Mouse (Mus musculus): Measurements from ENCODE around the gene Mdga1.

The Mdga1 gene

DNA sequence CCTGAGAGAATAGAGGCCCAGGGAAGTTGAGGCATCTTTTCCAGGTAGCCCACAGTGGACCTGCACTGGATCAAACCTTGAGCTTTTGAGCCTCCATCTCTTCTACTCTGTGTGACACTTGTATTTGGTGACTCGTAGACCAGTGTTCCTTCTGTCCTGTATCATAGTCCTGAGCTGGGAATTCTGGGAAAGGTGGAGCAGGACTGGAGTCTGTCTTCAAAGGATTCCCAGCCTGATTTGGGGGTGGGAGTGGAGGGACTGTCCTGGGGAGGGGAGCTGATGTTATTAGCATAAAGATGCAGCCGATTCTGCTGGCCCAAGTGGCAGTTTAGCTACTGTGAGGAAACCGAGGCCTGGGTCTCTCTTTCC is 50.4 kb downstream of the Mdga1 start:
- no peak for DNase-seq (ENCODE audit: low read depth)

DNA sequence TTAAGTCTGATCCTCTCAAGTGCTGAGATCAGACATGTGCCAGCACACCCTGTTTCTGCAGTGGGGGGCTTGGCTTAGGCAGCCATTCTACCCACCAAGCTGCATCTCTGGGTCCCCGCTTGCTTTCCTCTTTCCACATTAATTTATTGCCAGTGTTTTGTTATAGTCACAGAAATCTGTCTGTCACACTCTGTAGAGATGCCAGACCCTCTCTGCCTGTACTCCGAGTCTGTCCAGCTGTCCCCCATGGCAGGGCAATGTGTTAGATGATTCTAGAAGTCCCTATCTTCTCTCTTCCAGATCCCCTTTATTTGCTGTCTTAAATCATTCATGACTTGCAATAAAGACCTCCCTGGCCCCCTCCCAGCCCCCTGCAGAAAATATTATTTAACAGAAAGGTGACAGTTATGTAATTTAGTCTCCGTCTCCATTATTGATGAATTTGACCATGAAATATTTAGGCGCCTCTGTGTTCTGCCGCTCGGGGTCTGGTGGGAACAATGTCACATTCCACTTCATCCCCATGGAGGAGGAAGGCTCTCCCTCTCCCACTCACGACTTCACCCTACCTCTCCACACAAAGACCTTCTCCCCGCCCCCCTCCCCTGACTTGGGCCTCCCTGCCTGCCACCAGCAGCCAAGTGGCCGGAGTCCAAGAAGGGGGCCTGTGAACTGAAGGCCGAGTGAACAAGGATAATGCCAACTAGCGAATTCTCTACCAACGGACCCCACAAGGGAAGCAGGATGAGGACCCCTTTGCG is 50.9 kb downstream of the Mdga1 start:
- no peak for DNase-seq (ENCODE audit: low read depth)

DNA sequence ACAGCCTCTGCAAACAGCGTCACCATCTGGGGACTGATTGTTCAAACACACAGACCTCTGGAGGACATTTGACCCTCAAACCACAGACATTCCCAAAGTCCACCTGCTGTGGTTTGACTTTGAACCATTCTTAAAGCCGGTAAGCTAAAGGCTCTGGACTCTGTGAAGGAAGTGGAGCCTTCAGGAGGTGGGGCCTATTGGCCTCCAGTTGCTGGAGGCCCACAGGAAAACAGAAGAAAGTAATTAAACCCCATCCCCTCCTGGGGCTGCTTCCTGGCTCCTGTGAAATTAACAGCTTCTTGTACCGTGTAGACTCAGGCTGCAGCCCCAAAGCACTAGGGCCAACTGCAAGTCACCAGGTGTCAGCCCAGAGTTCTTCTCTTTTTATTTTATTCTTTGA is 52.9 kb downstream of the Mdga1 start:
- no peak for DNase-seq (ENCODE audit: low read depth)

GRCm38 (mm10) chr17:29915820-29916219 is 54.1 kb downstream of the Mdga1 start:
- no peak for DNase-seq (ENCODE audit: low read depth)

- no peak for DNase-seq (ENCODE audit: low read depth)
These were observed 56.5 kb downstream of the Mdga1 start for GRCm38 (mm10) chr17:29913301-29913965.

- DNase-seq (ENCODE audit: low read depth): no peak
These were observed 57.2 kb downstream of the Mdga1 start for GRCm38 (mm10) chr17:29912733-29913132.

- DNase-seq (ENCODE audit: low read depth): no peak
These were observed 60.9 kb downstream of the Mdga1 start for GRCm38 (mm10) chr17:29909031-29909430.

DNA sequence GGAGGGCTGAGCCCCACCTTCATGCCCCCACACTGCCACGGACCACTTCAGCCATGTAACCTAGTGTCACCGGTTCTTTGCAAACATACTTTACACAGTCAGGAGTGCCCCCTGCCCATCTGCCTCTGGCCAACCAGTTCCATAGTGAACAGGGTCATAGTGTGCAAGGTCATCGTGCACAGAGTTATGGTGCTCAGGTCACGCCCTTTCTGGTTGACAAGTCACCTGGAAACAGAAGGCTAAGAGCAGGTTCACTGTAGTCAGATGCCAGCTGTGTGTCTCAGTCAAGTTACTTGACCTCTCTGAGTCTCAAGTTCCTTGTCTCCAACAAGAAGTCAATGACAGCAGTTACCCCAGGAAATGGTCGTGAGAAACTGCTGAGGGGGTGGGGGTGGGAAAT is 65.2 kb downstream of the Mdga1 start:
- no peak for DNase-seq (ENCODE audit: low read depth)

DNA sequence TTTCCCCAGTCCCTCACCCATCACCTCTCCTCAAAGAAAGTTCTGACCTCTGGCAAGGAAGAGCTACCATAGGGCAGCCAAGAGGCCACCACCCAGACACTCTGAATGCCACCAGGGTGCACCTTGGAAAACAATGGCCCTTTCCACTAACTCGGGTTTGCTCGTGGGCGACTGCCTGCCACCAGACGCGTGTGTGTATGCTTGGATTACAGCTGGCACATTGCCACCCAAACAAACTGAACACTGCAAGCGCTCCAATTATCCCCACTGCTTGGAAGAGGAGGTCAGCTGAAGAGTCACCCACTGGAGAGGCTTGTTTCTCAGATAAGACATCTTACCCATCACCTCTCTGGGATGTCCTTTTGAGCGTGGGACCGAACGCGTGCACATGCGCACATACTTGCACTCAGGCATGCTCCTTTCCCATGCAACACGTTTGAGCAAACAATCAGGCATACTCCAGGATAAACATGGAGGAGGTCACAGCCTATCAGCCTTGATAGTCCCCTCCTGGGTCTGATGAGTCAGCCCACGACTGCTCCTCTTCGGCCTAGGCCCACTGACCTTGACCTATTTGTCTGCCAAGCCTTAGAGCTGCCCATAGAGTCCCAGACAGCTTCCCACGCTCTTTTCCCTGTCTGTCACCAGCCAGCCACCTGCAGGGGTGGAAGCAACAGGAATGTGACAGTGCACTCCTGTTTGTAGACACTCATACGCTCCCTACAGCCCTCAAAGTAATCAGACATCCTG is 67.3 kb downstream of the Mdga1 start:
- DNase-seq (ENCODE audit: low read depth): no peak

GRCm38 (mm10) chr17:29900289-29900688 is 69.6 kb downstream of the Mdga1 start:
- no peak for DNase-seq (ENCODE audit: low read depth)

DNA sequence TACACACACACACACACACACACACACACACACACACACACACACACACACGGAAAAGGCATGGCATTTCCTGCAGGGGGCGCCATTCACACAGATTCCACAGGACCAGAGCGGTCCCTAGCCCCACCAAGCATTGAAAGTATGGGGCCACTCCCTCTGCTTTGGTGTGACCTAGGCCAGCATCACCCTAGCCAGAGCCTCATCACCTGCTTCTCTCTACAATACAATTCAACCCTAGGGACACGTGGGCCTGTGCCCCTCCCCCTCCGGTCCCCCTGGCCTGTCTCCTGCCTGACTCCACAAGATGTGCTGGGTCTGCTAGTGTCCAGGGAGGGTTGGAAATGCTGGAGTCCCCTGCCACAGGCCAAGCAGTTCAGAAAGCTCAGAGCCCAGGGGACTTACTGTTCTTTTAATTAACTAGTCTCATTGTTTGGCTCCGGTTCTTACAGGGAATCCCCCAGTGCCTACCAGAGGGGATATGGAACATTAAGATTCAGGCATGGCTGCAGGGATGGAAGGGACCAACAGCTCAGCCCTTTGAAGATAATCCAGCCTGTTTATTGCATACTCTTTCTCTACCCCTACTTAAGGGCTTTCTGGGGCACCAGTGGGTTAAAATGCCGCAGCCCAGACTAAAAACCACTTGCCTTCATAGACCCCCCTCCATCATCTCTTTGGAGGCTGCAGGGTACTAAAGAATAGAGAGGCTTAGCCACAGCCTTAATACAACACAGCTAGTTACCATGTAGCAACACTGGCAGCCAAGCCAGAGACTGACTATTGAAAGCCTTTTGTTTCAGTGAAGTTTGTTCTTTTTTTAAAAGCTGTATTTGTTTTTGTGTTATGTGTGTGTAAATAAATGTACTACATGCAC is 73.5 kb downstream of the Mdga1 start:
- DNase-seq (ENCODE audit: low read depth): no peak

GRCm38 (mm10) chr17:29895566-29895965 is 74.3 kb downstream of the Mdga1 start:
- no peak for DNase-seq (ENCODE audit: low read depth)

GRCm38 (mm10) chr17:29894965-29895364 is 74.9 kb downstream of the Mdga1 start:
- no peak for DNase-seq (ENCODE audit: low read depth)

DNA sequence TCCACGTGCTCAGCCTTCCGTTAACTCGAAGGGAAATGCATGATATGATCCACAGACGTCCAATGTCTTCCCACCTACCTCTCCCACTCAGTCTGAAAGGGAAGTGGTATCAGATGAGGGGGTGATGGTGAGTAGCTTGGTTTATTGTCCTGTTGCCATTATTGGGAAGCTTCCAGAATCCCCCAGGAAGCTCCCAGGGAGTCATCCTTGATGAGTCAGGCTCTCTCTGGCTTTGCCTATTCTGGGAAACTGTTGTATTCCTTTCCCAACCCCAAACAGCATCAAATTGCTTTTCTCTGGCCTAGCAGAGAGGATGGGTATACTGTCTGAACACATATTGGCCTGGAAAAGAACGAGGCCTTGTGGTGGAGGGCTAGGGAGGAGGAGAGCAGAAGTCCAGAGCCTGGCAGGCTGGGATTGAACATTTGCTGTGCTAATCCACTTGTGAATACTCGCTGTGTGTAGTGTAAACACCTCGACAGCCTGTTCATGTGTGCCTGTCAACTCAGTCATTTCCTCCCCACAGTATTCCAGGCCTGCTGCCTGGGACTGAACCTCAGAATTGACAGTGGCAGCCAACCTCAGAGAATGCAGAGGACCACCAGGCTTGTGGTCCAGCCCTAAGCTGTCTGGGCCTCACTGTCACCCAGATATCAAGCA is 79.3 kb downstream of the Mdga1 start:
- no peak for DNase-seq (ENCODE audit: low read depth)

GRCm38 (mm10) chr17:29888981-29889980 is 80.6 kb downstream of the Mdga1 start:
- no peak for DNase-seq (ENCODE audit: low read depth)

DNA sequence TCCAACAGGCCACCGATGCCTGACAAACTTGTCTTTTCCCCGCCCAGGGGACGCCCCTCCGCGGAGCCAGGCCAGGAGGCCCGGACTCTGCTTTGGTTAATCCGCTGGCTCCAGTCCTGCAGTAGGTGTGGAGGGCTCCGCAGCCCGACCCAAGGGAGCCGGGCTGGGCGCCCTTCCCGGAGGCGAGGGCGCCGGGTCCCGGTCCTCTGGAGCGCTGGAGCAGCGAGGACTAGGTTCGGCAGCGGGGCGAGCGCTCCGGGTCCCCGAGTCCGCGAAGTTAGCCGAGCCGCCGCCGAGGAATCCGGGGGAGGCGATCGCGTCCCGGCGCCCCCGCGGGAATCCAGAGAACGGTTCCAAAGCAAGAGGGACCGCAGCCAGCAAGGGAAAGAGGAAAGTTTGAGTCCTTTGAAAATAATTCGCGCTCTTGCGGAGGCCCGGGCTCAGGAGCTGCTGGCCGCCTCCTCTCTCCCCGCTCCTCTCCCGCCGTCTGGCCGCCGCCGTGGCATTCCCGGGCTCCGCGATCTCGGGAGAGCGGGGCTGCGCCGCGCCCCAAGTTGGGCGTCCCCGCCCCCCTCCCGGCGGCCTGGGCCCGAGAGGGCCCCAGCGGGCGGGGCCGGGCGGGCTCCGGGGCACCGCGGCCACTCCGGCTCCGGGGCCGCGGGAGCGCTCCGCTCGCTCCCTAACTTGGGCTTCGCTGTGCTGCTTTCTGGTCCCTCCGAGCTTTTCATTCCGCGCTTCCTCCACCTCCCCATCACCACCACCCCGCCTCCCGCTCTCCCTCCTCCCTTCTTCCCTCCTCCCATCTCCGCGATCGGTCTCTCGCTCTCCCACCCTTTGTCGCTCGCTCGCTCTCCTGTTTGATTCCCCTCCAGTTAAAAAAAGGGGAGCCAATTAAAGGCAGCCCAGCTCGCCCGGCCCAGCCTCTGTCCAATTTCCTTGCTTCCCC is 81.7 kb downstream of the Mdga1 start:
- DNase-seq (ENCODE audit: low read depth): no peak

GRCm38 (mm10) chr17:29887271-29887880 is 82.5 kb downstream of the Mdga1 start:
- DNase-seq (ENCODE audit: low read depth): no peak

DNA sequence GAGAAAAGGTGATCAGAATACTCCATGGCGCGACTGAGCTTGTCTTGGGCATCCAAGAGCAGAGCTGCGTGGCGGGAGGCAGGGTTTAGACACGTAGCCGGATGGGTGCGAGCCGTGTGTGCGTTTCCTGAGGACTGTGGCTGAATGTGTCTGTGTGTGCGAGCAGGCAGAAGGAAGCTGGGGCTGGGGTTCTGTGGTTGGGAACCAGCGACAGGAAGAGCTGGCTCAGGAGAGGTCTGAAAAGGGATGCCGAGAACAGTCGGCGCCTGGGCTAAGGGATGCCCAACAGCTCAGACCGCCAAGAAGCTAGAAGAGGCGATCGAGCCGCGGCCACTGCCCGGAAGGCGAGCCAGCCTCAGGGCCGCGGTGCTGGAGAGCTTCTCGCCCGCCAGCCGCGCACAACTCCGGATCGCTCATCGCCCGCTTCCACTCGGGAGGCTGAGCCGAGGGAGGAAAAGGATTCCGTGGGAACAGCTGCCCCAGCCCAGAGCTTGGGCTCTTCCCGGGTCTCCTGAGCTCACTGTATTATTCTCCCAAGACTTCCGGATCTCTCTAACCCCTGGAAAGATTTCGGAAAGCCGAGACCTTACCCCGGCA is 83.1 kb downstream of the Mdga1 start:
- DNase-seq (ENCODE audit: low read depth): no peak
